ENCODE assay signal across 11 mouse cellular contexts in the genomic region with DNA sequence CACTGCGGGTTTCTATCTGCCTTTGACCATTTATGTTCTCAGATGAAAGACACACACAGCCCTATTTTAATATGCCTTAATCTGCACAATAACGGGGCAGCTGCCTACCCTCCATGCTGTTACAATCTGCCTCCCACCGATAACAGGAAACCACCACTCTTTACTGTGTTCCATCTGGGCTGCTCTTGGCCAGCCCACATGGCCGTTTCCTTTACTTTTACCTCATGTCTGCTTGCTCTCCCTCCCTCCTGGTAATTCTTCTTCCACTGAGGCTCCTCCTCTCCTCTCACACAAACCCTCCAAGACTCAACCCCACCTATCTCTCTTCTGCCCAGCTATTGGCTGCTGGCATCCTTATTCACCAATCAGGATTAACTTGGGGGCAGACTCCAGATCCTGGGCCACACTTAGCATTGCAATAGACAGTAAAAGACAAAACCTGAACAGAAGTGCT. TPM values are rescaled to one million over a fixed set of nuclear protein-coding genes. Genes with fewer than 3 reads are reported as not detected.
A peak's percentile ranks its signal among the peaks of the same experiment; 100 is the strongest.
DNase-seq lines count a peak whose midpoint lies in the region; ATAC-seq and TF ChIP-seq lines count a peak whose summit lies in the region.
"Had no signal": no experiment of that assay in that cellular context is flagged by ENCODE, and none has a peak within 500 bp of the region (broad histone marks: within the 10 kb centered on the region; RNA-seq: fewer than 3 reads in every experiment).

No protein-coding gene starts in this region.

- WGBS in liver, postnatal 0 days (ENCODE audit: insufficient replicate concordance), result 31% methylated on average over 4 of the region's 4 CpGs
- 64% methylated on average over 4 of the region's 4 CpGs for WGBS in kidney, embryonic 16.5 days

- H3K4me2 ChIP-seq in liver, postnatal 0 days (ENCODE audit: low read depth, low read length), result peak overlapping the region; percentile 29; the same call in 1 of the 2 replicates
- H3K4me2 ChIP-seq in kidney, embryonic 16.5 days (replicated peaks; ENCODE audit: low read depth, low read length), result no peak overlapping the region
- H3K4me2 ChIP-seq: heart, embryonic 15.5 days had no signal

- H3K36me3 ChIP-seq in liver, postnatal 0 days (replicated peaks; ENCODE audit: insufficient read depth, low read length), result peaks cover 7% of the 10 kb centered on the region
- H3K36me3 ChIP-seq in kidney, embryonic 16.5 days (ENCODE audit: insufficient read depth, low read length), result peaks cover 6% of the 10 kb centered on the region

- peaks cover 8% of the 10 kb centered on the region for H3K4me1 ChIP-seq in liver, postnatal 0 days (ENCODE audit: insufficient read depth)
- no peaks in the 10 kb centered on the region for H3K4me1 ChIP-seq in kidney, embryonic 16.5 days (ENCODE audit: insufficient read depth, low read length)

- H3K27me3 ChIP-seq in liver, postnatal 0 days (ENCODE audit: insufficient read depth, low read length), result no peaks in the 10 kb centered on the region
- H3K27me3 ChIP-seq in kidney, embryonic 16.5 days (ENCODE audit: insufficient read depth, low read length), result no peaks in the 10 kb centered on the region

- ATAC-seq in erythroblast, adult 5-6 weeks (replicated peaks; ENCODE audit: low FRiP score, poor library complexity, severe bottlenecking), result peak; percentile 88
- peak; percentile 94 for ATAC-seq in liver, postnatal 0 days
- no peak for ATAC-seq in kidney, embryonic 16.5 days (ENCODE audit: low FRiP score, low TSS enrichment)

- H3K9me3 ChIP-seq in liver, postnatal 0 days (ENCODE audit: low read length), result no peaks in the 10 kb centered on the region
- no peaks in the 10 kb centered on the region for H3K9me3 ChIP-seq in kidney, embryonic 16.5 days (ENCODE audit: low read length)
- H3K9me3 ChIP-seq: heart, embryonic 15.5 days had no signal

- TF ChIP-seq EP300 in liver, postnatal 0 days (IDR thresholded peaks at IDR 0.05; ENCODE audit: low read depth), result peak; percentile 93

- no peak overlapping the region for H3K27ac ChIP-seq in liver, postnatal 0 days (ENCODE audit: low read depth)
- H3K27ac ChIP-seq in kidney, embryonic 16.5 days (ENCODE audit: low read length), result no peak overlapping the region
- H3K27ac ChIP-seq: heart, embryonic 15.5 days; macrophage had no signal

- H3K4me3 ChIP-seq in liver, postnatal 0 days (ENCODE audit: low read depth, low read length), result no peak overlapping the region
- no peak overlapping the region for H3K4me3 ChIP-seq in kidney, embryonic 16.5 days (ENCODE audit: low read length)
- H3K4me3 ChIP-seq: heart, embryonic 15.5 days had no signal

- no peak overlapping the region for H3K9ac ChIP-seq in liver, postnatal 0 days (replicated peaks)
- no peak overlapping the region for H3K9ac ChIP-seq in kidney, embryonic 16.5 days (replicated peaks; ENCODE audit: low read length)
- H3K9ac ChIP-seq: heart, embryonic 15.5 days had no signal

- DNase-seq in spleen, adult 12 weeks (ENCODE audit: low spot score), result peak; percentile 22
- no peak for DNase-seq in spleen, adult 18-20 months
- DNase-seq in liver, postnatal 0 days, result peak; percentile 28
- DNase-seq in thymus, postnatal 4 days, result peak; percentile 19
- DNase-seq in ovary, postnatal 14 days (ENCODE audit: low spot score), result no peak
- no peak for DNase-seq in kidney, postnatal 25 days

- TF ChIP-seq CTCF in liver, postnatal 0 days (IDR thresholded peaks at IDR 0.05; ENCODE audit: low read depth), result no peak

RNA-seq across cellular contexts. Expression of gene Scoc, which starts 29.1 kb away (rescaled TPM):
- total RNA-seq in erythroblast, adult 5-6 weeks (2015; ENCODE audit: low replicate concordance), result 40.9 and 47.0 TPM in 2 replicates
- total RNA-seq in erythroblast, adult 5-6 weeks (2017; ENCODE audit: low replicate concordance), result 52.7 and 55.6 TPM in 2 replicates
- 40.8 and 48.0 TPM in 2 replicates for polyA plus RNA-seq in liver, postnatal 0 days (2015; fragmentation: Nextera tagmentation; extraction: Ambion mirVana)
- polyA plus RNA-seq in kidney, embryonic 16.5 days (2015; fragmentation: Nextera tagmentation; extraction: Ambion mirVana), result 104 and 112 TPM in 2 replicates

RNA-seq across cellular contexts. Expression of gene Clgn, which starts 39.4 kb away (rescaled TPM):
- total RNA-seq in erythroblast, adult 5-6 weeks (2015; ENCODE audit: low replicate concordance), result 0.63 and 0.77 TPM in 2 replicates
- total RNA-seq in erythroblast, adult 5-6 weeks (2017; ENCODE audit: low replicate concordance), result 1.3 and 4.3 TPM in 2 replicates
- 0.12 and 0.21 TPM in 2 replicates for polyA plus RNA-seq in liver, postnatal 0 days (2015; fragmentation: Nextera tagmentation; extraction: Ambion mirVana)
- 0.14 and 0.22 TPM in 2 replicates for polyA plus RNA-seq in kidney, embryonic 16.5 days (2015; fragmentation: Nextera tagmentation; extraction: Ambion mirVana)
- total RNA-seq: gastrocnemius, adult 8-10 months had no signal
- polyA plus RNA-seq: macrophage had no signal

Comparison
In these comparisons a context has a peak if more than half of its experiments do, and no peak if none do; other contexts are left out.
1. DNase-seq: peak in spleen, adult 12 weeks (single experiment), liver, postnatal 0 days (single experiment) and thymus, postnatal 4 days (single experiment); none in spleen, adult 18-20 months (0 of 2), ovary, postnatal 14 days (single experiment) and kidney, postnatal 25 days (0 of 2).